Mouse (Mus musculus): ENCODE measurements around the gene Kirrel3. TPM values are rescaled to one million over a fixed set of nuclear protein-coding genes. Genes with fewer than 3 reads are reported as not detected.

The Kirrel3 gene
- total RNA-seq, 2 experiments from 2014 or later: 48.3 to 53.3 TPM

GRCm38 (mm10) chr9:34877799-34878198 is 392.1 kb downstream of the Kirrel3 start:
- no peak for DNase-seq (ENCODE audit: low spot score in 2 of 2)

- no peak for DNase-seq (ENCODE audit: low spot score in 2 of 2)
Measured at GRCm38 (mm10) chr9:34881750-34882149, 396.1 kb downstream of the Kirrel3 start.

- no peak for DNase-seq (ENCODE audit: low spot score in 2 of 2)
Measured at GRCm38 (mm10) chr9:34882211-34882610, 396.5 kb downstream of the Kirrel3 start.

GRCm38 (mm10) chr9:34883122-34883521 is 397.4 kb downstream of the Kirrel3 start:
- no peak for DNase-seq (ENCODE audit: low spot score in 2 of 2)

GRCm38 (mm10) chr9:34884325-34884724 is 398.6 kb downstream of the Kirrel3 start:
- DNase-seq (ENCODE audit: low spot score in 2 of 2): no peak

- DNase-seq (ENCODE audit: low spot score in 2 of 2): no peak
Measured at GRCm38 (mm10) chr9:34884942-34885341, 399.2 kb downstream of the Kirrel3 start.

- DNase-seq (ENCODE audit: low spot score in 2 of 2): no peak
Measured at GRCm38 (mm10) chr9:34886746-34887145, 401.1 kb downstream of the Kirrel3 start.

- no peak for DNase-seq (ENCODE audit: low spot score in 2 of 2)
Measured at GRCm38 (mm10) chr9:34887196-34887595, 401.5 kb downstream of the Kirrel3 start.

GRCm38 (mm10) chr9:34888298-34888697 is 402.6 kb downstream of the Kirrel3 start:
- DNase-seq (ENCODE audit: low spot score in 2 of 2): no peak

- no peak for DNase-seq (ENCODE audit: low spot score in 2 of 2)
Measured at GRCm38 (mm10) chr9:34901216-34901615, 415.5 kb downstream of the Kirrel3 start.

- DNase-seq (ENCODE audit: low spot score in 2 of 2): no peak
Measured at GRCm38 (mm10) chr9:34901888-34902287, 416.2 kb downstream of the Kirrel3 start.

GRCm38 (mm10) chr9:34905164-34905563 is 419.5 kb downstream of the Kirrel3 start:
- no peak for DNase-seq (ENCODE audit: low spot score in 2 of 2)

GRCm38 (mm10) chr9:34908040-34908439 is 422.3 kb downstream of the Kirrel3 start:
- no peak for DNase-seq (ENCODE audit: low spot score in 2 of 2)

GRCm38 (mm10) chr9:34911838-34912237 is 426.1 kb downstream of the Kirrel3 start:
- peak in 1 of 2 experiments; percentile 43 for DNase-seq (ENCODE audit: low spot score in 2 of 2)

- DNase-seq (ENCODE audit: low spot score in 2 of 2): no peak
Measured at GRCm38 (mm10) chr9:34912273-34912972, 426.7 kb downstream of the Kirrel3 start.

GRCm38 (mm10) chr9:34912996-34913395 is 427.3 kb downstream of the Kirrel3 start:
- DNase-seq (ENCODE audit: low spot score in 2 of 2): no peak

- DNase-seq (ENCODE audit: low spot score in 2 of 2): no peak
Measured at GRCm38 (mm10) chr9:34918976-34919375, 433.3 kb downstream of the Kirrel3 start.

GRCm38 (mm10) chr9:34920116-34920515 is 434.4 kb downstream of the Kirrel3 start:
- DNase-seq (ENCODE audit: low spot score in 2 of 2): no peak

GRCm38 (mm10) chr9:34921941-34922340 is 436.2 kb downstream of the Kirrel3 start:
- DNase-seq (ENCODE audit: low spot score in 2 of 2): no peak

- DNase-seq (ENCODE audit: low spot score in 2 of 2): no peak
Measured at GRCm38 (mm10) chr9:34922716-34923115, 437.0 kb downstream of the Kirrel3 start.

- no peak for DNase-seq (ENCODE audit: low spot score in 2 of 2)
Measured at GRCm38 (mm10) chr9:34923134-34923931, 437.6 kb downstream of the Kirrel3 start.

- no peak for DNase-seq (ENCODE audit: low spot score in 2 of 2)
Measured at GRCm38 (mm10) chr9:34925616-34926015, 439.9 kb downstream of the Kirrel3 start.
